Comparison of ENCODE assay signal across 26 mouse cellular contexts in the genomic region with DNA sequence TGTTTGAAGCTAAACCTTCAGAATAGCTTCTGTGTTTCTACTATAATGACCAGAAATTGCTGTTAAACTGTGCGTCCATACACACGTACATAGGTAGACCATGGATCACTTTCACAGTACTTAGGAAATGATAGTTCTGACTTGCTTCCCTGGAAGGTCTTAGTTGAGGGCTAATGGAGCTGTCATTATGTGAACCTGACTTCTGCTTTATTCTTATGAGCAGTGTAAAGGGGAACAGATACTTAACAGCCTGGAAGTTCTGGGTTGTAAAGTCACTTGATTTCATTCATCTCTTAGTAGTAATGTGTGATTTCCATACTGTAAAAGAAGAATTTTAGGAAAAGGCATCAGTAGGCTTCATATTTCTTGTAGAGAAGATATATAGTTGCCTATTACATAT. TPM values are rescaled to one million over a fixed set of nuclear protein-coding genes. Genes with fewer than 3 reads are reported as not detected.
DNase-seq lines count a peak whose midpoint lies in the region; ATAC-seq and TF ChIP-seq lines count a peak whose summit lies in the region.
"Had no signal": no experiment of that assay in that cellular context is flagged by ENCODE, and none has a peak within 500 bp of the region (broad histone marks: within the 10 kb centered on the region; RNA-seq: fewer than 3 reads in every experiment).

No protein-coding gene starts in this region.

- TF ChIP-seq RAD21 in MEL (IDR thresholded peaks at IDR 0.05; ENCODE audit: low read depth, low read length): no peak

- DNase-seq in A20 (ENCODE audit: low read depth, low spot score) (peak; percentile 19), MEL (ENCODE audit: low read depth, low spot score) (peak; percentile 15)
- DNase-seq in adrenal gland, postnatal 4 days (ENCODE audit: low spot score in 2 of 2): no peak
- DNase-seq in adrenal gland, postnatal 14 days: no peak
- DNase-seq: adrenal gland, adult 8-10 months; adrenal gland, postnatal 25 days; B cell, adult 2 months; cerebellum, adult 11 months; cerebellum, adult 18-20 months; cerebellum, adult 8-10 months; cerebellum, adult 9-11 months; cerebellum, postnatal 14 days; cerebellum, postnatal 36 days; forebrain, postnatal 0 days had no signal

- no peak for TF ChIP-seq POLR2A in MEL (IDR thresholded peaks at IDR 0.05; ENCODE audit: control insufficient read depth in 1 of 2, insufficient read depth in 1 of 2, low read depth in 1 of 2, low read length in 2 of 2, poor library complexity in 1 of 2)

- H3K36me3 ChIP-seq in MEL (ENCODE audit: control insufficient read depth in 1 of 2, insufficient read depth in 2 of 2, low read length in 2 of 2): peaks cover 0 to 2% of the 10 kb centered on the region in 2 experiments; a peak in 2 of 4 replicates
- H3K36me3 ChIP-seq: embryonic facial prominence, embryonic 10.5 days; embryonic facial prominence, embryonic 12.5 days; forebrain, embryonic 15.5 days; G1E had no signal

- TF ChIP-seq CTCF in MEL (IDR thresholded peaks at IDR 0.05 in 2 of 3, conservative IDR thresholded peaks at IDR 0.05 in 1 of 3; ENCODE audit: control insufficient read depth in 1 of 3, insufficient read depth in 1 of 3, low read depth in 2 of 3, low read length in 3 of 3, poor library complexity in 1 of 3, severe bottlenecking in 1 of 3): no peak

- no peaks in the 10 kb centered on the region for H3K27me3 ChIP-seq in MEL (ENCODE audit: control insufficient read depth in 1 of 2, insufficient read depth in 2 of 2, low read length in 2 of 2)
- H3K27me3 ChIP-seq: CH12.LX; embryonic facial prominence, embryonic 12.5 days; forebrain, embryonic 13.5 days; forebrain, embryonic 15.5 days had no signal

- H3K9ac ChIP-seq in MEL (ENCODE audit: control insufficient read depth, low read depth, low read length, poor library complexity, severe bottlenecking): no peak overlapping the region
- H3K9ac ChIP-seq: embryonic facial prominence, embryonic 12.5 days; forebrain, embryonic 13.5 days; forebrain, embryonic 15.5 days; forebrain, postnatal 0 days had no signal

- TF ChIP-seq EP300 in MEL (IDR thresholded peaks at IDR 0.05; ENCODE audit: low read depth in 1 of 2, low read length in 2 of 2): no peak

- H3K9me3 ChIP-seq in MEL (replicated peaks; ENCODE audit: insufficient read depth, low read length): no peaks in the 10 kb centered on the region
- H3K9me3 ChIP-seq: embryonic facial prominence, embryonic 10.5 days; embryonic facial prominence, embryonic 12.5 days; forebrain, embryonic 13.5 days; forebrain, embryonic 15.5 days; G1E had no signal

- no peaks in the 10 kb centered on the region for H3K4me1 ChIP-seq in MEL (ENCODE audit: control insufficient read depth in 1 of 2, insufficient read depth in 2 of 2, low read length in 2 of 2)
- H3K4me1 ChIP-seq: embryonic facial prominence, embryonic 10.5 days; embryonic facial prominence, embryonic 12.5 days; forebrain, embryonic 13.5 days; forebrain, embryonic 15.5 days had no signal

- ATAC-seq in granulocyte monocyte progenitor cell, adult 5-6 weeks (replicated peaks; ENCODE audit: poor library complexity, severe bottlenecking): peak; percentile 78
- ATAC-seq in megakaryocyte progenitor cell, adult 5-6 weeks (replicated peaks; ENCODE audit: poor library complexity): peak; percentile 65
- ATAC-seq in cerebellum, adult (ENCODE audit: insufficient number of reproducible peaks, low FRiP score, low TSS enrichment): no peak
- ATAC-seq: activated CD4-positive, CD25-positive, alpha-beta regulatory T cell, adult 4 months; CD4-positive, CD25-positive, alpha-beta regulatory T cell, adult 4 months; forebrain, embryonic 13.5 days; forebrain, embryonic 15.5 days; forebrain, postnatal 0 days; Patski had no signal

- no peak overlapping the region for H3K4me3 ChIP-seq in MEL (ENCODE audit: control insufficient read depth in 1 of 2, insufficient read depth in 1 of 2, low read depth in 2 of 2, low read length in 2 of 2)
- H3K4me3 ChIP-seq: embryonic facial prominence, embryonic 10.5 days; embryonic facial prominence, embryonic 12.5 days; forebrain, embryonic 13.5 days; forebrain, embryonic 15.5 days had no signal

- no peak overlapping the region for H3K27ac ChIP-seq in MEL (ENCODE audit: control insufficient read depth, low read depth, low read length)
- H3K27ac ChIP-seq: embryonic facial prominence, embryonic 10.5 days; embryonic facial prominence, embryonic 12.5 days; forebrain, embryonic 13.5 days; forebrain, embryonic 15.5 days had no signal

- H3K79me2 ChIP-seq in MEL (ENCODE audit: control insufficient read depth, insufficient read depth, low read length, poor library complexity): no peaks in the 10 kb centered on the region; the same call in 1 of the 2 replicates

TF ChIP-seq in MEL, 35 proteins besides CTCF, POLR2A, EP300 and RAD21:
- TF ChIP-seq TAL1 (IDR thresholded peaks at IDR 0.05; ENCODE audit: low read length): no peak
- no peak for TF ChIP-seq CHD1 (IDR thresholded peaks at IDR 0.05; ENCODE audit: low read depth, low read length)
- TF ChIP-seq UBTF (IDR thresholded peaks at IDR 0.05; ENCODE audit: borderline replicate concordance, insufficient read depth, low read depth, low read length): no peak
- no peak for TF ChIP-seq POLR2AphosphoS5 (IDR thresholded peaks at IDR 0.05; ENCODE audit: borderline replicate concordance, low read depth, low read length)
- no peak for TF ChIP-seq ETS1 (IDR thresholded peaks at IDR 0.05; ENCODE audit: low read depth, low read length)
- TF ChIP-seq GATA1 (IDR thresholded peaks at IDR 0.05; ENCODE audit: low read depth, low read length): no peak
- TF ChIP-seq MAFK (IDR thresholded peaks at IDR 0.05; ENCODE audit: borderline replicate concordance, low read depth, low read length): no peak
- TF ChIP-seq BHLHE40 (IDR thresholded peaks at IDR 0.05; ENCODE audit: borderline replicate concordance, low read depth, low read length): no peak
- no peak for TF ChIP-seq ZC3H11A (IDR thresholded peaks at IDR 0.05; ENCODE audit: low read depth, low read length)
- TF ChIP-seq POLR2AphosphoS2 (IDR thresholded peaks at IDR 0.05; ENCODE audit: low read length): no peak
- no peak for TF ChIP-seq GABPA (IDR thresholded peaks at IDR 0.05; ENCODE audit: low read depth, low read length)
- TF ChIP-seq MEF2A (IDR thresholded peaks at IDR 0.05; ENCODE audit: extremely low read depth, insufficient replicate concordance, low read depth, low read length, poor library complexity, severe bottlenecking): no peak
- no peak for TF ChIP-seq MYC (IDR thresholded peaks at IDR 0.05; ENCODE audit: low read depth, low read length)

RNA-seq across cellular contexts. Expression of a gene that starts 10.1 kb away (rescaled TPM):
- total RNA-seq in MEL (2012; rRNA removed): 16.3 and 19.6 TPM in 2 replicates
- polyA plus RNA-seq in MEL (2012; ENCODE audit: insufficient read depth in 1 of 2, insufficient read length in 2 of 2, low read depth in 1 of 2, low replicate concordance in 2 of 2, missing spikeins in 1 of 2): 10 to 100 TPM in 1 of 2 experiments, not detected in 1; 19.4 TPM
- total RNA-seq in granulocyte monocyte progenitor cell, adult 5-6 weeks (2014; fragmentation: Nextera tagmentation): 16.5 and 23.8 TPM in 2 replicates
- total RNA-seq in granulocyte monocyte progenitor cell, adult 5-6 weeks (2017): 18.7 and 22.5 TPM in 2 replicates
- total RNA-seq in megakaryocyte progenitor cell, adult 5-6 weeks (2015): 15.1 and 16.3 TPM in 2 replicates
- total RNA-seq in megakaryocyte progenitor cell, adult 5-6 weeks (2017): 20.1 and 27.4 TPM in 2 replicates
- 10 to 100 TPM; 16.2 to 20.7 TPM for total RNA-seq in adrenal gland, postnatal 4 days (2021)
- 13.2 and 20.5 TPM in 2 replicates for total RNA-seq in adrenal gland, postnatal 14 days (2021)

Comparison
In these comparisons a context has a peak if more than half of its experiments do, and no peak if none do; other contexts are left out.
1. DNase-seq: peak in A20 (single experiment) and MEL (single experiment); none in adrenal gland, postnatal 4 days (0 of 2) and adrenal gland, postnatal 14 days (single experiment).